Mouse (Mus musculus): ENCODE results near the gene Cdc25b. TPM values are rescaled to one million over a fixed set of nuclear protein-coding genes. Genes with fewer than 3 reads are reported as not detected.

The Cdc25b gene
- total and polyA plus RNA-seq, 3 experiments = 12.6 to 34.5 TPM; not detected in 1

DNA sequence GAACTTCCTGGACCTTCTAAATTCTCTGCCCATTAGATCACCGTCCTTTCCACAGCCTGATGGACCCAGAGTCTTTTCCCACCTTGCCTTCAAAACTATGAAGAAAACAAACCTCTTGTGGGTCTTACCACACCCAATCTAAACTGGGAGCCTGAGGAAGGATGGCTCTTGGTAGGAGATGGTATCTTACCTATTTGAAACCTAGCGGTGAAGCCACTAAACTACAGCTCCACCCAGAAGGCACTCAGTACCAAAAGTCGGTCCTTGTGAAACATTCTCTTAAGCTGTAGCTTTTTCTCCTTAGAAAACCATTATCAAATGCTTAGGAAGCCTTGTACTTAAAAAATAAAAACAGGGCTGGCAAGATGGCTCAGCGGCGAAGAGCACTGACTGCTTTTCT, 1.6 kb downstream of the Cdc25b start:
- Histone ChIP-seq H3K27ac (ENCODE audit: control insufficient read depth, low read depth, low read length) (no peak overlapping the region), H3K27me3 (ENCODE audit: control insufficient read depth in 1 of 2, insufficient read depth in 2 of 2, low read length in 2 of 2) (no peaks in the 10 kb centered on the region), H3K4me3 (ENCODE audit: control insufficient read depth in 1 of 2, insufficient read depth in 1 of 2, low read depth in 2 of 2, low read length in 2 of 2) (no peak overlapping the region), H3K9me3 (replicated peaks; ENCODE audit: insufficient read depth, low read length) (no peaks in the 10 kb centered on the region), H3K4me1 (ENCODE audit: control insufficient read depth in 1 of 2, insufficient read depth in 2 of 2, low read length in 2 of 2) (peaks cover 15 to 33% of the 10 kb centered on the region in 2 experiments), H3K9ac (ENCODE audit: control insufficient read depth, low read depth, low read length, poor library complexity, severe bottlenecking) (no peak overlapping the region), H3K36me3 (ENCODE audit: control insufficient read depth in 1 of 2, insufficient read depth in 2 of 2, low read length in 2 of 2) (peaks cover 1 to 31% of the 10 kb centered on the region in 2 experiments; a peak in 2 of 4 replicates), H3K79me2 (ENCODE audit: control insufficient read depth, insufficient read depth, low read length, poor library complexity) (no peaks in the 10 kb centered on the region; the same call in none of the 2 replicates)
- peak; percentile 51 for DNase-seq (ENCODE audit: low read depth, low spot score)
- 0 out of 2 replicates have a peak, but pooled peaks have one; percentile 16 for TF ChIP-seq SIN3A (IDR thresholded peaks at IDR 0.05; ENCODE audit: low read length)
- no peak for TF ChIP-seq MYC (IDR thresholded peaks at IDR 0.05; ENCODE audit: low read depth, low read length)
- TF ChIP-seq CTCF (IDR thresholded peaks at IDR 0.05 in 2 of 3, conservative IDR thresholded peaks at IDR 0.05 in 1 of 3; ENCODE audit: control insufficient read depth in 1 of 3, insufficient read depth in 1 of 3, low read depth in 2 of 3, low read length in 3 of 3, poor library complexity in 1 of 3, severe bottlenecking in 1 of 3) = peak in 1 of 3 experiments; percentile 31; a peak in 3 of 6 replicates
- peak; percentile 48; the same call in 1 of the 2 replicates for TF ChIP-seq GATA1 (IDR thresholded peaks at IDR 0.05; ENCODE audit: low read depth, low read length)

DNA sequence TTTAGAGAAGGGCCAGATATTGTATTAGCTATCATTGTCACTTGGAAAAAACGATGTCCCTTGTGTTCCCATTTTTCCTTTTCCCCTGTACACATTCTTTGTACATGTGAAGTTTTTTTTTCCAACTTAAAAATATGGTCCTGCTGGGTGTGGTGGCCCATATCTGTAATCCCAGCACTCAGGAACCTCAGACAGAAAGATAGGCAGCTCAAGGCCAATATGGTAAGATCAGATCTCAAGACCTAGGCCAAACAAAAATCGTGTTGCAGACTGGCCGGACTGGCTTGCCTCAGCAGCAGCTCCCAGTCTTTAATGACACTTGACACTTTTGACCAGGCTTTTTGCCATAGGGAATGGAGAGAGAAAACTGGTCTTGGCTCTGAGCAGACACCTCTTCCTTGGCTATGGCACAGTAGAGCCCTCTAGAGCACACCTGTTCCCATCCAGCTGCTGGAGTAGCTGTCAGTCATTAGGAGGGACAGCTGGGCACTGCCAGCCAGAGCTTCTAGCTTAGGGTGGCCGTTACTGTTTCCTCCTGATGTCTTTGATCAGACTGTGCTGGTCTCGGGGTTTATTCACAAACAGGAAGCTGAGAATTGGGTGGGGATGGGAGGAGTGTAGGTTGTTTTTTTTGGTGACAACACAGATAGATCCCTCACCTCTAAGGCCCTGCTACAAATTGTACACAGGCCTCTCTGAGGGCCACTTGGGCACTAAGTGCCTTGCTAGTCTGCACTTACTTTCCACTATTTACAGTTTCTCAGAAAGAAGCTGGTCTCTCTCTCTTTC, 3.0 kb downstream of the Cdc25b start:
- H3K36me3 ChIP-seq (ENCODE audit: control insufficient read depth in 1 of 2, insufficient read depth in 2 of 2, low read length in 2 of 2) = peaks cover 1 to 31% of the 10 kb centered on the region in 2 experiments; a peak in 2 of 4 replicates
- H3K9me3 ChIP-seq (replicated peaks; ENCODE audit: insufficient read depth, low read length) = no peaks in the 10 kb centered on the region
- no peaks in the 10 kb centered on the region for H3K27me3 ChIP-seq (ENCODE audit: control insufficient read depth in 1 of 2, insufficient read depth in 2 of 2, low read length in 2 of 2)
- DNase-seq (ENCODE audit: low read depth, low spot score) = peak; percentile 58
- peaks cover 15 to 33% of the 10 kb centered on the region in 2 experiments for H3K4me1 ChIP-seq (ENCODE audit: control insufficient read depth in 1 of 2, insufficient read depth in 2 of 2, low read length in 2 of 2)
- H3K27ac ChIP-seq (ENCODE audit: control insufficient read depth, low read depth, low read length) = peak overlapping the region; percentile 61
- H3K4me3 ChIP-seq (ENCODE audit: control insufficient read depth in 1 of 2, insufficient read depth in 1 of 2, low read depth in 2 of 2, low read length in 2 of 2) = no peak overlapping the region
- no peak overlapping the region for H3K9ac ChIP-seq (ENCODE audit: control insufficient read depth, low read depth, low read length, poor library complexity, severe bottlenecking)
- H3K79me2 ChIP-seq (ENCODE audit: control insufficient read depth, insufficient read depth, low read length, poor library complexity) = no peaks in the 10 kb centered on the region; the same call in none of the 2 replicates
- TF ChIP-seq TBP (IDR thresholded peaks at IDR 0.05; ENCODE audit: low read depth, low read length) (no peak), USF2 (IDR thresholded peaks at IDR 0.05; ENCODE audit: borderline replicate concordance in 1 of 2, insufficient read depth in 1 of 2, low read depth in 1 of 2, low read length in 2 of 2) (no peak), UBTF (IDR thresholded peaks at IDR 0.05; ENCODE audit: borderline replicate concordance, insufficient read depth, low read depth, low read length) (no peak), GABPA (IDR thresholded peaks at IDR 0.05; ENCODE audit: low read depth, low read length) (no peak), POLR2AphosphoS2 (IDR thresholded peaks at IDR 0.05; ENCODE audit: low read length) (no peak), SMC3 (IDR thresholded peaks at IDR 0.05; ENCODE audit: low read depth, low read length) (no peak), KAT2A (conservative IDR thresholded peaks at IDR 0.05; ENCODE audit: low read depth, low read length) (no peak), EP300 (IDR thresholded peaks at IDR 0.05; ENCODE audit: low read depth in 1 of 2, low read length in 2 of 2) (peak; percentile 44 to 60; a peak in 3 of 4 replicates), RAD21 (IDR thresholded peaks at IDR 0.05; ENCODE audit: low read depth, low read length) (no peak), TAL1 (IDR thresholded peaks at IDR 0.05; ENCODE audit: low read length) (no peak), MEF2A (IDR thresholded peaks at IDR 0.05; ENCODE audit: extremely low read depth, insufficient replicate concordance, low read depth, low read length, poor library complexity, severe bottlenecking) (no peak), MXI1 (IDR thresholded peaks at IDR 0.05; ENCODE audit: low read depth, low read length) (no peak), MAFK (IDR thresholded peaks at IDR 0.05; ENCODE audit: borderline replicate concordance, low read depth, low read length) (no peak), USF1 (IDR thresholded peaks at IDR 0.05; ENCODE audit: low read depth, low read length) (no peak), POLR2AphosphoS5 (IDR thresholded peaks at IDR 0.05; ENCODE audit: borderline replicate concordance, low read depth, low read length) (no peak), BHLHE40 (IDR thresholded peaks at IDR 0.05; ENCODE audit: borderline replicate concordance, low read depth, low read length) (no peak), MAX (IDR thresholded peaks at IDR 0.05; ENCODE audit: low read length) (no peak), JUND (IDR thresholded peaks at IDR 0.05; ENCODE audit: low read depth, low read length) (no peak), MYC (IDR thresholded peaks at IDR 0.05; ENCODE audit: low read depth, low read length) (no peak), MAZ (IDR thresholded peaks at IDR 0.05; ENCODE audit: low read depth, low read length) (no peak), ZKSCAN1 (IDR thresholded peaks at IDR 0.05; ENCODE audit: low read depth, low read length) (no peak), GATA1 (IDR thresholded peaks at IDR 0.05; ENCODE audit: low read depth, low read length) (peak; percentile 49), CHD1 (IDR thresholded peaks at IDR 0.05; ENCODE audit: low read depth, low read length) (no peak), ZNF384 (IDR thresholded peaks at IDR 0.05; ENCODE audit: low read depth, low read length) (peak; percentile 76), CHD2 (IDR thresholded peaks at IDR 0.05; ENCODE audit: low read length) (no peak), POLR2A (IDR thresholded peaks at IDR 0.05; ENCODE audit: control insufficient read depth in 1 of 2, insufficient read depth in 1 of 2, low read depth in 1 of 2, low read length in 2 of 2, poor library complexity in 1 of 2) (no peak), NRF1 (IDR thresholded peaks at IDR 0.05; ENCODE audit: insufficient read depth, low read depth, low read length, poor library complexity, severe bottlenecking) (no peak)
